Mouse (Mus musculus) heart, postnatal 14 days (tissue): ENCODE data around the gene Nkd2. TPM values are rescaled to one million over a fixed set of nuclear protein-coding genes. Genes with fewer than 3 reads are reported as not detected.

ENCODE experiments used
- total RNA-seq, 2 experiments: library from RNA; stranded (reverse); gene quantifications; 2 replicates each; pipeline ENCODE4 v1.2.3; 2021

Gene Nkd2
- total RNA-seq, 2 experiments from 2014 or later, result 1.7 to 2.2 TPM

Other genes with a start within 250 kb of the Nkd2 start
- gene Clptm1l, start 243.6 kb downstream of the Nkd2 start, total RNA-seq, result 10 to 100 TPM; 57.0 to 60.5 TPM
- gene Tert, start 220.7 kb downstream of the Nkd2 start, total RNA-seq, result under 1 TPM; 0.14 to 0.41 TPM
- gene Slc6a18, start 169.6 kb downstream of the Nkd2 start, total RNA-seq, result not detected
- gene Slc6a19, start 142.8 kb downstream of the Nkd2 start, total RNA-seq, result under 1 TPM in 1 of 2 experiments, not detected in 1; 0.12 TPM
- gene Slc12a7, start 114.5 kb downstream of the Nkd2 start, total RNA-seq, result 100 to 1,000 TPM; 151 to 165 TPM
- 1 to 10 TPM in 1 of 2 experiments, under 1 TPM in 1; 0.62 to 1.4 TPM for gene Trip13, start 90.2 kb upstream of the Nkd2 start, total RNA-seq
- gene Brd9, start 90.2 kb upstream of the Nkd2 start, total RNA-seq, result 10 to 100 TPM; 23.3 to 24.8 TPM
- gene Zdhhc11, start 116.2 kb upstream of the Nkd2 start, total RNA-seq, result not detected
- gene Tppp, start 161.8 kb upstream of the Nkd2 start, total RNA-seq, result 10 to 100 TPM; 17.2 to 24.1 TPM
- 1 to 10 TPM; 1.6 to 2.2 TPM for gene Cep72, start 214.7 kb upstream of the Nkd2 start, total RNA-seq